Mouse (Mus musculus) WW6 (cell line): ENCODE measurements around the gene Cbarp.

ENCODE experiments used
- DNase-seq: peaks from one replicate; pipeline ENCODE4 v3.0.0-alpha.2; 2013; ENCODE audit warnings: low read depth, low spot score

The Cbarp gene

DNA sequence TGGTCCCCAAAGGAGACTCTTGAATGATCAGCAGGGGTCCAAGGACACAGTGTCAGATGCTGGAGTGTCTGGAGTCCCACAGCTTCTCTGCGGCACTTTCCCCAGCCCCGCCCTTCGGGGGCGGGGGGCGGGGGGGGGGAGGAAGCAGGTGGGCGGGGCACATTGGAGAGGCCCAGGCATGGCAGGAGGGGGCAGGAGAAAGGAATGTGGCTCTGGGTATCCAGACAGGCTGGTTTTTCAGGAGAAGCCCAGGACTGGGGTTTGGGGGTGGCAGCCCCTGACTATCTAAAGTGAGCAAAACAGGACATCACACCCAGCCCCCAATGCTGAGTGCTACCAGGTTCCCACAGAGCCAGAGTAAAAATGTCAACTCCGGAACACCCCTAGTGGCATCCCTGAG, 43.4 kb downstream of the Cbarp start:
- DNase-seq = no peak

DNA sequence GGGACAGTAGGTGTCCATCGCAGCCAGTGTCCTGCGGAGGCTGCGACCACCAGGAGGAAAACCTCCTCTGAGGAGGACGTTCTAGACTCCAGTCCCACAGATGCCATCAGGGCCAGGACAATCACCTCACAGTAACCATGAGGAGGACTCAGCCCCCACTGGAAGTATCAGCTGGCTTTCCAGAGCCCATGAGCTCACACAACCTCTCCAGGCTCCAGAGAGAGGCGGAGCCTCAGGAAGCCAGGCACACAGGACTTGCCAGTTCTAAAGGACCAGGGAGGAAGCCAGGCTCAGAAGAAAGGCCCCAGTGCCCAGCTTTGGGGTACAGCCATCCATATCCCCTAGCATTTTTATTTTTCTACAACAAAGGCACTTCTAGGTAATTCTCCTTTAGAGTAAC, 45.1 kb downstream of the Cbarp start:
- DNase-seq = no peak

DNA sequence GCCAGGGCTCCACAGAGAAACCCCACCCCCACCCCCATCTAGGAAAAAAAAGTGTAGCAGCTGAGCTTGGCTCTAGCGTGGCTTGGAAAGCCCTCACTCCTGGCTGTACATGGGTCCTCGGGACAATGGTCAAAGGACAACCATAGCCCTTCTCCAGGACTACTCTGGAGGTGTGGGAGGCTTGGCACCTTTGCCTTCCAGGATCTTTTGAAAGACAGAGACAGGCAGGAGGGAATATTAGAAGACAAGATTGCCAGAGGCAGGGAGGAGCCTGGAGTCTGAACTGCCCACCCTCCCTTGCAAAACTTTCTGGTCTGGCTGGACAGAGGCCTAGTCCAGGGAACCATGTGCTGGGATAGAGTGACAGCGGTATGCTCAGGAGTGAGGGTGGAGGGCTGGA, 46.0 kb downstream of the Cbarp start:
- no peak for DNase-seq

DNA sequence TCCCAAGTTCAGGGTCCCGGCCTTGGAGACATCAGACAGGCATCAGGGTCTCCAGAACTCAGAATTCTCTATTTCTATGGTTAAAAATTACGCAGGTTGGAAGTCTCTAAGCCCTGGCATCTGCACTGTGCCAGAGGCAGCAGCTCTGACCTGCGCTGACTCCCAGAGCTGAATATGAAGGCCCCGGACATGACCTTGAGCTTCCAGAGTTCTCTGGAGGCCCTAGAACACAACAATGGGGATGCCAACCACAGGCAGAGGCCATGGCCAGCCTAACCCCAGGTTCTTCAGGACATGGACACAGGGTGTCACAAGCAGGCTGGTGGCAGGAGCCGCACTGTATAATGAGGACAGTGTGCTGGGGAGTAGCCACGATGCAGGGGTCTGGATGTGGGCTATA, 46.5 kb downstream of the Cbarp start:
- DNase-seq = no peak

DNA sequence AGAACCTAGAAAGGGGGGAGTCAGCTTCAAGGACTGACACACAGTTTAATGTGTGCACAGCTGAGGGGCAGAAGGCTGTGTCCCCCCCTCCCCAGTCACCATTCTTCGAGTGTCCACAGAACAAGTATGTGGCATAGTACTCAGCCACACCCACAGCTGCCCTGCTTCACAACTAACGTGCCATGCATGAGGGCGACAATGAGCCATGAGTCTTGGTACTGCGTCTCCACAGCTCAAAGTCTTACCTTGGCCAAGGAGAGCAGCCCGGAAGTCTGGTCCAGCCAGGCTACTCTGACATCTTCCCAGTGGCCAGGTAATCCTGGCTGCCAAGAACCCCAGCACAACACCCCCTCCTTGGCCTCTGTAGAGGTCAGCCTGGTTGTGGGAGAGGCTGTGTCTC, 47.9 kb downstream of the Cbarp start:
- no peak for DNase-seq

DNA sequence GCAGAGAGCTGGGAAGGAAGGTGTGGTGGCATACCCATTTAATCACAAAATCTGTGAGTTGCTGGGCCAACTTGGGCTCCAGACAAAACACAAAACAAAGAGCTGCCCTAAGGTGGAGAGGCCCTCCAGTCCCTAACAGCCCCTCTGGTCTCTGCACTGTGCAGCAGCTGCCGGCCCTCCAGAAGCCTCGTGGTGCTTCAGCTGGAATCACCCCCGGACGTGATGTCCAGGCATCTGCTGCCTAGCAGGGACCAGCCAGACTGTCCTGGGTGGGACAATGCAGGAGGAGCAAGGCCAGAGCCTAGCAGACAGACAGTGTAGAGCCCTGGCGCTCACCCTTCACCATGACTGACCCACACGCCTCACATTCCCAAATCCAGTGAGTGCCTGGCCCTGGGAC, 49.1 kb downstream of the Cbarp start:
- no peak for DNase-seq

DNA sequence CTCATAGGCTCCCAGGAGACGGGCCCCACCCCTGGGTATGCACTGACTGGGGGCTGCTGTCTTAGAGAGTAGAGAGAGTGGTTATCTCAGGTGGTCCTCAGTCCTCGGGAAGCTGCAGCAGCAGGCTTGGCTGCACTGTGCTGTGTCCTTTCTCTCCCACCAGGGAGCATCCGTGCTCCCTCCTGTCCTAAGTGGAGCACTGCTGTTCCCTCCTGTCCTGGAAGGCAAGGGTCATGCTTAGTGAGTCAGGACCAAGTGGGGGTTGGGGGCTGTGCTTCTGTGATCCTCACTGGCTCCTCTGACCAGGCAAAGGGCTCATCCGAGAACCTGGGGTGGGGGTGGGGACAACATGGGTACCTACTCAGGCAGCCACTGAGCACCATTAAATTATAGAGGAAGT, 51.5 kb downstream of the Cbarp start:
- DNase-seq = no peak

DNA sequence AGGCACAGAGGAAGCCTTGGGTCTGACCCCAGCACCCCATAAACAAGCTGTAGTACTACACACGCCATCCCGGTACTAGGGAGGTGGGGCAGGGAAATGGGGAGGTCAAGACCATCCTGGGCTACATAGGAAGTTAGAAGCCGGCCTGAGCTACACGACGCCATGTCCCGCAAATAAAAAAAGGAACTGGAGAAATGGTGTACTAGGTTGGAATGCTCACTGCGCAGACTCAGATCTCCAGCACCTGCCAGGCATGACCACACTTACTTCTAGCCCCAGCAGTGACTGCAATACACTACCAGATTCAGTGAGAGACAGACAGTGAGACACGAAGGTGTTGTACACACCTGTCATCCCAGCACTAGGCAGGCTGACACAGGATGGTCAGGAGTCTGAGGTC, 53.2 kb downstream of the Cbarp start:
- no peak for DNase-seq

DNA sequence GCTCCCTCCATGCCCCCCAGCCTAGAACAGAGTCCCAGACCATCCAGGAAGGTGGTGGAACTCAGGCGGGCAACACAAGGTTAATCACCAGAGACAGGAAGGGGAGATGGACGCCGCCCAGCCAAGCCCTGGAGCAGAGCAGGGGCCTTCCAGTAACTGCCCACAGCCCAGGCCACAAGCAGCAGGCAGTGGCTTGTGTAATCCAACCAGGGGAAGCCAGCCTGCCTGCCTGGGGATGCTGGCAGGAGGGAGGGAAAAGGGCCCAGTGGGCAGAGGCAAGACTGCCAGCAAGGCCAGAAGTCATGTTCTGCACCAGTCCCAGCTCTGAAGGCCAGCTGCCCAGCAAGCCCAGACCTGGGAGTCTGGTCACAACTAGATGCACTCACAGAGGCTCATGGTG, 53.8 kb downstream of the Cbarp start:
- DNase-seq = no peak

DNA sequence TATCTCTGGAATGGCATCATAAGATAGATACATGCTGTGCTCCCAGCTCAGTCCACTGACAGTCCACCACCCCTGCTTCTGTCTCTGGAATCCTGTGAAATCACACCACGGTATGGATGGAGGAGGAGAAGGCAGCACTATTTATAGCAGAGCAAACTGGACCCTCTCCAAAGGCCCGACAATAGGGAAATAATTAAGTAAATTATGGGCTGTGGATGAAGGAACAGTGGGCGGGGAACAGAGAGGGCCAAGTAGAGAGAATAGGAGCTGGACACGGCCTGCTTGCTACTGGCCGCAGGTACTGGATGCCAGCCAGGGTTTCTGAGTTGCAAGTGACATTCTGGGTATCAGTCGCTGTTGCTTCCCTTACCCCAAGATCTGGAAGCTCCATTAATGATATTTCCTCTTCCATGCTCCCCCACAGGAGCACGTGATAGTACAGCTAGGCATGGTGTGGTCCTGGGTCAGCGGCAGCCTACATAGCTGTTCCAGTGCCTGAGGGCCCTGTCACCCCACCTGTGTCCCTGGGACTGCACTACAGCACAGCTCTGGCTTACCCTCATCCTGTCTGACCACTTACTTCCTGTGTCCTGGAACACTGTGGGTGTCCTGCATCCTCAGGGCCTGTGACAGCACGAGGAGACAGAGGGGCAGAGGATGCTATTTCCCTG, 55.7 kb downstream of the Cbarp start:
- no peak for DNase-seq

DNA sequence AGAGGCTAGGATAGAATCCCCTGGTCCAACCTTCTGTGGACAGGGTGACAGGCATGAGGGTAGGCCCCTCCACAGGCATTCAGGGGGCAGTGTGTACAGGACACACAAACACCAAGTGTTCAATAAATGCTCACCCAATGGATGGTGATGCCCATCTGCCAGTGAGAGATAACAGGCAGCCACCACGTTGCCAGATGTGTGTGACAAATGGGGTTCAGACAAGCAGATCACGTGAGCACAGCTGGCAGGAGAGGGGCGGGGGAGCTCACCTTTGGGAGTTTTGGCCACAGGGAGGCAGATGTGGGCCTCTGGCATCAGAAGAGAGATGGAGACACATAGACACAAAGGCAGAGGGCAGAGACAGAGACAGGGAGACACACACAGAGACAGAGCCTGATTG, 59.6 kb downstream of the Cbarp start:
- DNase-seq = no peak
